Comparison of ENCODE assay signal across 12 mouse cellular contexts in the genomic region with DNA sequence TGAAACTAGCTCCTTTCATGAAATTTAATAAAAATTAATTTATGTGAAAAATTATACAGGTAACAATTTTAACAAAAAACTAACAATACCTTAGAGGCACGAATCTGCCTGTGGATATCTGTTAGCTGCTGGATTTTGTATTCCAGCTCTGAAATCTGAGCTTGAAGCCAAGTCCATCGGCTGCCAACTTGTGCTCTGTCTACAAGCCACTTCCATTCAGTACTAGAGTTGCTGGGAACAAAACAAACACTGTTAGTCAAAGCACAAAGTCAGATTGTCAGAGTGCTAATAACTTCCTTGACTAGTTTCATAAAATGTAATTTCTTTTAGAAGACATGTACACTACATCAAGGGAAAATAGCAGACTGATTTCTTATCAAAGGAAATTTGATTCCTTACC. TPM values are rescaled to one million over a fixed set of nuclear protein-coding genes. Genes with fewer than 3 reads are reported as not detected.
A peak's percentile ranks its signal among the peaks of the same experiment; 100 is the strongest.
DNase-seq lines count a peak whose midpoint lies in the region; ATAC-seq and TF ChIP-seq lines count a peak whose summit lies in the region.
"Had no signal": no experiment of that assay in that cellular context is flagged by ENCODE, and none has a peak within 500 bp of the region (broad histone marks: within the 10 kb centered on the region; RNA-seq: fewer than 3 reads in every experiment).

No protein-coding gene starts in this region.

- H3K4me1 ChIP-seq in lung, embryonic 14.5 days (ENCODE audit: insufficient read depth), result no peaks in the 10 kb centered on the region
- no peaks in the 10 kb centered on the region for H3K4me1 ChIP-seq in lung, adult 2 months (ENCODE audit: control insufficient read depth, insufficient read depth, low read length)
- H3K4me1 ChIP-seq: forebrain, embryonic 13.5 days had no signal

- H3K27me3 ChIP-seq in lung, embryonic 14.5 days (ENCODE audit: insufficient read depth, low read length), result no peaks in the 10 kb centered on the region
- H3K27me3 ChIP-seq: forebrain, embryonic 13.5 days had no signal

- ATAC-seq in lung, embryonic 14.5 days (ENCODE audit: insufficient read depth), result no peak
- ATAC-seq: forebrain, embryonic 13.5 days had no signal

- no peaks in the 10 kb centered on the region for H3K9me3 ChIP-seq in lung, embryonic 14.5 days (ENCODE audit: low read depth, low read length)
- H3K9me3 ChIP-seq: forebrain, embryonic 13.5 days had no signal

- WGBS in lung, embryonic 14.5 days, result 65% methylated on average over 2 of the region's 2 CpGs
- WGBS in lung, adult 2 months, result 46% methylated on average over 2 of the region's 2 CpGs

- H3K9ac ChIP-seq in lung, embryonic 14.5 days, result no peak overlapping the region
- H3K9ac ChIP-seq: forebrain, embryonic 13.5 days had no signal

- no peak for TF ChIP-seq CTCF in gastrocnemius, adult 2 months (IDR thresholded peaks at IDR 0.05)
- no peak for TF ChIP-seq CTCF in lung, embryonic 14.5 days (IDR thresholded peaks at IDR 0.05; ENCODE audit: low read depth)
- TF ChIP-seq CTCF in lung, adult 2 months (IDR thresholded peaks at IDR 0.05; ENCODE audit: insufficient read depth, low read length), result no peak

- no peak for TF ChIP-seq POLR2A in lung, adult 2 months (IDR thresholded peaks at IDR 0.05; ENCODE audit: borderline replicate concordance, extremely low read depth, low read depth, low read length)

- H3K36me3 ChIP-seq in lung, embryonic 14.5 days (ENCODE audit: insufficient read depth), result 0 out of 2 replicates have a peak, but pooled peaks cover 2% of the 10 kb centered on the region

- no peak overlapping the region for H3K4me2 ChIP-seq in lung, embryonic 14.5 days
- H3K4me2 ChIP-seq: forebrain, embryonic 13.5 days had no signal

- DNase-seq in gastrocnemius, adult 2 months, result peak; percentile 58
- DNase-seq in gastrocnemius, postnatal 25 days, result no peak
- DNase-seq in lung, embryonic 14.5 days, result peak; percentile 24
- DNase-seq in lung, adult 2 months, result no peak
- peak; percentile 43 to 58 for DNase-seq in heart, postnatal 10 days
- DNase-seq in lung, postnatal 14 days, result peak; percentile 27
- DNase-seq in thymus, postnatal 36 days, result no peak
- no peak for DNase-seq in ovary, adult 18-20 months (ENCODE audit: low spot score)
- DNase-seq: kidney, adult 11 months; right cerebral cortex, postnatal 25 days had no signal

- H3K27ac ChIP-seq in gastrocnemius, adult 2 months, result no peak overlapping the region
- H3K27ac ChIP-seq in lung, embryonic 14.5 days (ENCODE audit: low read depth), result no peak overlapping the region
- H3K27ac ChIP-seq: forebrain, embryonic 13.5 days; layer of hippocampus, adult 2 months had no signal

- intact Hi-C loops in gastrocnemius, adult 2 months (cut with DNase I), result no loop called here
- intact Hi-C loops in heart, postnatal 10 days (cut with DNase I), result no loop called here

- no peak overlapping the region for H3K4me3 ChIP-seq in gastrocnemius, adult 2 months
- no peak overlapping the region for H3K4me3 ChIP-seq in lung, embryonic 14.5 days (ENCODE audit: low read depth, low read length)
- H3K4me3 ChIP-seq in lung, adult 2 months (replicated peaks; ENCODE audit: extremely low read depth, low read depth, low read length), result no peak overlapping the region
- H3K4me3 ChIP-seq: forebrain, embryonic 13.5 days; layer of hippocampus, adult 2 months had no signal

RNA-seq across cellular contexts. Expression of a gene that starts 39.5 kb away (rescaled TPM):
- 10 to 100 TPM; 23.2 to 23.8 TPM for total RNA-seq in gastrocnemius, adult 2 months (2021)
- total RNA-seq in gastrocnemius, postnatal 25 days (2021), result 10 to 100 TPM; 17.1 to 17.6 TPM
- polyA plus RNA-seq in lung, embryonic 14.5 days (2014; fragmentation: Nextera tagmentation; extraction: Ambion mirVana), result 21.9 and 22.3 TPM in 2 replicates
- polyA plus RNA-seq in lung, adult 2 months (2012; rRNA removed), result 2.8 and 3.6 TPM in 2 replicates
- 10 to 100 TPM; 14.2 to 17.1 TPM for total RNA-seq in heart, postnatal 10 days (2021)

Comparison
In these comparisons a context has a peak if more than half of its experiments do, and no peak if none do; other contexts are left out.
1. DNase-seq: peak in gastrocnemius, adult 2 months (single experiment), lung, embryonic 14.5 days (single experiment), heart, postnatal 10 days (2 of 2) and lung, postnatal 14 days (single experiment); none in gastrocnemius, postnatal 25 days (single experiment), lung, adult 2 months (single experiment), thymus, postnatal 36 days (0 of 2) and ovary, adult 18-20 months (single experiment).